Mouse (Mus musculus) monocyte, adult 5-6 weeks (primary cell): ENCODE data around the gene Sept7. TPM values are rescaled to one million over a fixed set of nuclear protein-coding genes. Genes with fewer than 3 reads are reported as not detected.

ENCODE experiments used
- ATAC-seq: fragments of 153-309, 156-312 bp; replicated peaks from 2 replicates; pipeline ENCODE4 v1.8.0; 2017; ENCODE audit warnings: mild to moderate bottlenecking; ENCODE audit not compliant: low TSS enrichment, insufficient number of reproducible peaks, severe bottlenecking, poor library complexity, low FRiP score
- total RNA-seq: library from RNA; stranded (forward); fragments of 200-1000, 200-491, 200-594 nt; gene quantifications from 3 replicates; pipeline ENCODE4 v1.2.3, GENCODE M21; 2017

Sept7 gene
- total RNA-seq, 1 experiment from 2014 or later, result 446 TPM

DNA sequence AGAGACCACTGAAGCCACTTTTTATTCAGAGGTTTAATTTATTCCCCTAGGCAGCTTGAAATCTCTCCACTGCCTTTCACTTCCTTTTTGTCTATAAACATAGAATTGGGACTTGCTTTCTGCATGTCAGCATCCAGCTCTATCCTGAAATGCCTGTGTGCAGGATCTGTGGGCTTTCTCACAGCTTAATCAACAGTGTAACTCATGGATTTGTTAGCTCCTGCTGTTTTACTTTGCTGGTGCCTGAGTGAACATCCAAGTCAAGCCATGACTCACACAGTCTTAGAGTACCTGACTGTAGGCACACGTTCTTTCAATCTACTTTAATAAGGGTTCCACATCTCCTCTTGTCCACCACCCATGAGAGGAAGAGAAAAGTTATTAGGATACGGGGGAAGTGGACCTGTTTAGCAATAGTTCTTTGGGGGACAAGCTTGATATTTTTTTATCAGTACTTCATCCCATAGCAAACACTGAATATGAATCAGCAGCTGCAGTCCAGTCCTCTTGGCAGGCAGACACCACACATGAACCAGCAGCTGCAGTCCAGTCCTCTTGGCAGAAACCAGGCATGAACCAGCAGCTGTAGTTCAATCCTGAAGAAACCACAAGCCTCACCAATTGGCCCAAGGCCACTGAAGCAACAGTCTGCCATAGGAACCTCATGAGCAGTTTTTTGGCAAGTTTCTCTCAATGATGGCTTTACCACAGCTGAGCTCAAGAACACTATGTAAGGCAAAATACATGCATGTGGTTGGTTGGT is 85.4 kb downstream of the Sept7 start:
- no peak for ATAC-seq

DNA sequence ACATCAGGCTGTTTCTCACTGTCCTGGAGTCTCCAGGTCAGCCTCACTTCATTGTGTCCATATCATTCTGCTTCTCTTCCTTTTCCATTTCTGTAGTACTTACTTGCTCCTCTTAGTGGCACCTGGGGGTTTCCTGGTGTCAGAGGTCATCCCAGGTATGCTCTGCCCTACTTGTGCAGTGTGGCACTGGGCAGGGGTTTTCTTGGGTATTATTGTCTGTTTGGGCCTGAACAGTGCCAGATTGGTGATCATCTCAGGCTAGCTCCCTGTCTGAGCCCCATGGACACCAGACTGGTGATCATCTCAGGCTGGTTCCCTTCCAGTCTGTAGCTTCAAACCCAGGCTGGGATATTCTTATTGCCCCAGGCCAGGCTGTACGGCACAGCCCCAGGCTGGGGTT is 88.2 kb downstream of the Sept7 start:
- ATAC-seq, result no peak

DNA sequence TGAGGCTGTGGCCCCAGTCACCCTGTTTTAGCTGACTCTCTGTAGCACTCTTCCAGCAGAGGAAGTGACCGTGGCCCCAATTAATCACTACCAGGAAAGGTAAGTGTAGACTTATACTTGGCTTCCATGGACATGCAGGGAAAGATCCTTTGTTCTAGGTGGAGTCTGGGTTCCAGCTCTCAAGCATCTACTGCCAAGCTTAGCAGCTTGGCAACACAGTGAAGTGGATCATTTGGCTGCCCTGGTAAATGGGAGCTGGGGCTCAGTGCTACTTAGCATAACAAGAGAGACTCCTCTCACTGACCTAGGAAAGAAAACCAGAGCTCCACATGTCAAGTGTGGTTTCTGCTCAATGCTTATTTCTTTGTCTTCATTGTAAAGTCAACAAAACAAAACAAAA is 101.5 kb downstream of the Sept7 start:
- no peak for ATAC-seq

DNA sequence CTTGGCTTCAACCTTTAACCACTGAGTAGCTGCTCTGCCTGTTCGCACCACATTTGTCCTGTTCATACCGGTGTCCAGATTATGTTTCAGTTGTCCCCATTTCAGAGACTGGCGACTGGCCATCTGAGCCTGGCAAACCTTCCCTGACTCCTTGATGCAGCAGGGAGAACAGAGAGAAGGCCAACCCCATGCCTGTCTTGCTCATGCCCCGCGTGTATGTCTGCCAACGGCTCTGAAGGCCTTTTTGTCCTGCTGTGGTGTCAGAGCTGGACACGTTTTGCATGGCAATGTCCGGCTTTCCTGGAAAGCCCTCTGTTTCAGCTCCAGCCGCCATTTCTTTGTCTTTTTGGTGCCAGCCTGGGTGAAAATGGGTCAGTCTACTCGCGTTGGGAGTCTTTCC is 103.6 kb downstream of the Sept7 start:
- ATAC-seq, result no peak

DNA sequence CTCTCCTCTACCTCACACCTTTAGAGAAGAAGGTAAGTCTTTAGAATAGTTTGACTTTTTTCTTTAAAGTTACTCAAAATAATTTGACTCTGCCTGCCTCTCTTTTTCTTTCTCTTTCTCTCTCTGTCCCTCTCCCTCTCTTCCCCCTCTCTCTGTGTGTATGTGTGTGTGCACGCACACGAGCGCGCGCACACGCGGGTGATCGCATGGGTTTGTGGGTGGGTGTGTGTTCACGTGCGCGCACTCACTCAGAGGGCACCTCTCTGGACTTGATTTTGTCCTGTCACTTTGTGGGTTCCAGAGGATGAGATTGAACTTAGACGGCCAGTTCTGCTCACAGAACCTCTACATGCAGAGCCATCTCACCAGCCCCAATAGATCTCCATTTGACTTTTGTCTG is 105.3 kb downstream of the Sept7 start:
- no peak for ATAC-seq

DNA sequence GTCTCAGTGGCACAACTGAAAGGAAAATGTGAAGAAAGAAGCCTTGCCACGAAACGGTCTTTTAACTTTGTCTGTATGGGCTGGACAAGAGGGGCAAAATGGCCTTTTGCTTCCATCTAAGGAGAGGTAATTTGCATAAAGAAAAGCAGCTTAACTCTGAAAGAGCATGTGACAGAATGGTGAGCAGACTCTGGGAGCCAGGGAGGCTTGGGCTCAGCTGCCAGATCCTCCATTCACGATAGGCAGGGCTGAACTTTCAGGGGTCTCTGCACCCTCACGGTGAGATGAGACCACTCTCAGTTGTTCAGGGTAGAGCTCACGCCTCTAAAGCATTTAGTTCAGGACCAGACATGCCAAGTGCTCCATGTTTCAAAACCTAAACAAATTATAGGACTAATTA is 105.8 kb downstream of the Sept7 start:
- no peak for ATAC-seq

Other genes starting within 250 kb of the Sept7 start
- gene Gm10181, start 163.0 kb upstream of the Sept7 start, total RNA-seq, result not detected in 3 replicates
- 25.8 to 45.1 TPM (median 36.1 TPM) in 3 replicates for gene Herpud2, start 100.6 kb upstream of the Sept7 start, total RNA-seq
- gene Eepd1, start 229.1 kb downstream of the Sept7 start, total RNA-seq, result 3.4 to 9.5 TPM (median 9.4 TPM) in 3 replicates